Mouse (Mus musculus) brain, embryonic 14.5 days (tissue): ENCODE measurements around the gene Col28a1.
A peak's percentile ranks its signal among the peaks of the same experiment; 100 is the strongest.

Source experiments
- CTCF ChIP-seq: fragments of 200-500 bp; IDR thresholded peaks from 2 replicates; pipeline ENCODE4 v1.5.1; 2012; ENCODE audit warnings: inconsistent platforms, mild to moderate bottlenecking, moderate library complexity, borderline replicate concordance; ENCODE audit not compliant: insufficient read depth, insufficient read length; ENCODE audit errors: extremely low read depth
- POLR2A ChIP-seq: fragments of 200-500 bp; IDR thresholded peaks from 2 replicates; pipeline ENCODE4 v1.6.1; 2012; ENCODE audit warnings: mild to moderate bottlenecking, inconsistent platforms, borderline replicate concordance; ENCODE audit not compliant: poor library complexity, insufficient read depth, insufficient read length, severe bottlenecking; ENCODE audit errors: extremely low read depth

DNA sequence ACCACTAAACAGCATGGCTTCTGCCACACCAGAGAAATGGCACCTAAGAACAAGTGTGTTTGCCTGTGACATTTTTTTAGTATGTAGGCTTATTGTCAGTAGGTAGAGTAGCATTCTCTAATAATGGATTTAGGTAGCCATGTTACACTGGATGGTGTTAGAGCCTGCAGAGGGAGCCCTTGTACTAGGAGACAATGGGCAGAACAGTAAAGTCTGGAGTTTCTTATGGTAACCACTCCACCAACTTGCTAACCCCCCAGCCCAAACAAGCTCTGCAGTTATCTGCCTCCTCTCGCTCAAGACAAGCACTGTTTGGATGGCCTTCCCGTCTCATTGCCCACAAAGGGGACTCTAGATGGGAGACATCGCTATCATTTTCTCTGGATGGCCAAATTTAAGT lies 126.2 kb downstream of the Col28a1 start:
- TF ChIP-seq CTCF (peak; percentile 39; the same call in 1 of the 2 replicates), POLR2A (no peak)
